Mouse (Mus musculus): ENCODE results near the gene Hadha.

DNA sequence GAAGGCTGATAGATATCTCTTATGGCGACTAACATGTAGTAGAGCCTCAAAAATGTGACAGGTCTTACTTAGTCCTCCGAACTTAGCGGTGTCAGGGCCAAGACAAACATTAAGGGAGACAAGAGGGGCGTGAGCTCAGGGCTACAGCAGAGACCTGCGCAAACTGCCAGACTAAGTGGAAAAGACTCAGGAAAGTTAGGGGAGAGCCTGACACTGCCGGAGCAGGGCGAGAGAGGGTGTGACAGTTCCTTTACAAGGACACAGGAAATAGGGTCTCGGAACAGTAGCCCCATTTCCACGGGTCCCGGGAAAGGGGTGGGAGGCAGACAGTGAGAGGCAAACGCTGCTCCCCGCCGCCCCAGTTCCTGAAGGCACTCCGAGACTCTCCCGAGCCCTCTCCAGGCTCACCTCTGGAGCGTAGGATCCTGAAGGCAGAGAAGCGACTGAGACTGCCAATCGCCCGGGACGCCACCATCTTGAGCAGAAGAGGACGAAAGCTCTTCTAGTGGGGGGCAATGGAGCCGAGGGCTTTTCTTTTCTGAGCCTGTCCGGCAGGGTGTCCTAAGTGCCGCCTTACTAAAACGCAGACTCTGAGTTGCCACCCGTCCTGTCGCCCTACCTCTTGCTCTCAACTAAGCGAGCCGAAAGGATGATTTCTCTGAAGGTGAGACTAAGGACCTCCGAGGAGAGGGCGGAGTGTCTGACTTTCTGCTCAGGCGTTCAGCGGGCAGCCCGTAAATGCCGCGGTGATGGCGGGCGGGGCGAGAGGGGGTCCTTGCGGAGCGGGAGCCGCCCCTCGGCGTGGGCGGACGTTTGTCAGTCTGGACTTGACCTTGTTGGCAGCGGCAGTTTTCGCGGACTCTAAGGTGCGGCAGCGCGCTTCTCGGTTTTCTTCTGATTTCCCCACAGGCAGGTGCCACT, at the start of gene Hadha, which contains the start of gene Hadhb:
- peak; percentile 92 for TF ChIP-seq POLR2A (IDR thresholded peaks at IDR 0.05; ENCODE audit: low read depth, low read length)
- TF ChIP-seq ZNF384 (IDR thresholded peaks at IDR 0.05; ENCODE audit: low read depth, low read length), result no peak
- TF ChIP-seq ZC3H11A (IDR thresholded peaks at IDR 0.05; ENCODE audit: low read depth, low read length), result no peak

Measured in CH12.LX (cell line).